Mouse (Mus musculus) gastrocnemius, postnatal 14 days (tissue): ENCODE results near the gene Sapcd1. TPM values are rescaled to one million over a fixed set of nuclear protein-coding genes. Genes with fewer than 3 reads are reported as not detected.

Source experiments
- DNase-seq: peaks from one replicate; pipeline ENCODE4 v3.0.0; 2021; ENCODE audit warnings: mixed read lengths
- intact Hi-C: fragments of 180-260 bp; cut with DNase I; formaldehyde crosslinking; loops from one replicate; pipeline ENCODE4 v1.15.1; 2025; ENCODE audit warnings: low total_unique reads
- long read RNA-seq, 2 experiments: library from polyadenylated mRNA; stranded (forward); transcript quantifications; one replicate each; pipeline ENCODE4 v2.0.0; 2021
- total RNA-seq, 2 experiments: library from RNA; stranded (reverse); gene quantifications; 2 replicates each; pipeline ENCODE4 v1.2.3; 2021

Sapcd1 gene
- 1 to 10 TPM in 1 of 2 experiments, under 1 TPM in 1; 0.38 to 1.5 TPM for total RNA-seq
- long read RNA-seq, experiment 1 = 0 reads
- long read RNA-seq, experiment 2, partial matches to known transcripts = 1 of 1 reads
- long read RNA-seq, experiment 2, other reads (novel, unspliced or antisense) = 0 of 1 reads

GRCm38 (mm10) chr17:35027277-35028068 lies at the start of gene Sapcd1:
Sapcd1 (minus strand) TSS chr17:35028016.
- intact Hi-C loops = no loop called here
- peak; percentile 84 for DNase-seq

GRCm38 (mm10) chr17:35077285-35077684 lies 49.5 kb upstream of the Sapcd1 start:
- DNase-seq = no peak
- intact Hi-C loops = no loop called here

- intact Hi-C loops = no loop called here
- no peak for DNase-seq
These were observed 48.8 kb upstream of the Sapcd1 start, which contains the start of gene Ly6g6e for GRCm38 (mm10) chr17:35076507-35077176. Ly6g6e (plus strand) TSS chr17:35076902.

- DNase-seq = no peak
- intact Hi-C loops = no loop called here
These were observed 46.3 kb upstream of the Sapcd1 start for GRCm38 (mm10) chr17:35074097-35074496.

GRCm38 (mm10) chr17:35071454-35071853 lies 43.6 kb upstream of the Sapcd1 start:
- intact Hi-C loops = no loop called here
- DNase-seq = no peak

- intact Hi-C loops = no loop called here
- no peak for DNase-seq
These were observed 42.9 kb upstream of the Sapcd1 start for GRCm38 (mm10) chr17:35070556-35071229.

GRCm38 (mm10) chr17:35068213-35068914 lies 40.5 kb upstream of the Sapcd1 start:
- DNase-seq = no peak
- intact Hi-C loops = no loop called here

GRCm38 (mm10) chr17:35066084-35066483 lies 38.3 kb upstream of the Sapcd1 start, which contains the start of gene Mpig6b:
Mpig6b (minus strand) TSS chr17:35066184.
- no peak for DNase-seq
- intact Hi-C loops = no loop called here

GRCm38 (mm10) chr17:35064951-35065947 lies 37.4 kb upstream of the Sapcd1 start, which contains the start of gene Ly6g6c:
Ly6g6c (plus strand) TSS chr17:35065388.
- intact Hi-C loops = no loop called here
- peak; percentile 51 for DNase-seq

GRCm38 (mm10) chr17:35064378-35064877 lies 36.6 kb upstream of the Sapcd1 start:
- intact Hi-C loops = no loop called here
- no peak for DNase-seq

GRCm38 (mm10) chr17:35063466-35063865 lies 35.6 kb upstream of the Sapcd1 start:
- no peak for DNase-seq
- intact Hi-C loops = no loop called here

- intact Hi-C loops = no loop called here
- DNase-seq = no peak
These were observed 33.5 kb upstream of the Sapcd1 start for GRCm38 (mm10) chr17:35061299-35061698.

- DNase-seq = no peak
- intact Hi-C loops = no loop called here
These were observed 33.0 kb upstream of the Sapcd1 start for GRCm38 (mm10) chr17:35060737-35061297.

- DNase-seq = no peak
- intact Hi-C loops = no loop called here
These were observed 32.3 kb upstream of the Sapcd1 start for GRCm38 (mm10) chr17:35060071-35060470.

- intact Hi-C loops = loop anchor here (2.0 kb wide), 1 partner anchor 38 kb away; no protein-coding TSS in a partner anchor
These were observed 31.4 kb upstream of the Sapcd1 start, which contains the start of gene Ddah2 for GRCm38 (mm10) chr17:35058911-35059892. Ddah2 (plus strand) TSS chr17:35059035.

GRCm38 (mm10) chr17:35058316-35058715 lies 30.5 kb upstream of the Sapcd1 start:
- intact Hi-C loops = loop anchor here (2.0 kb wide), 1 partner anchor 38 kb away; no protein-coding TSS in a partner anchor
- no peak for DNase-seq

More at GRCm38 (mm10) chr17:35058911-35059892, 31.4 kb upstream of the Sapcd1 start, which contains the start of gene Ddah2:
- DNase-seq = peak; percentile 93
